Mouse (Mus musculus) C2C12 (cell line): Measurements from ENCODE around the gene Ankrd36.

Experiments used
- CEBPB ChIP-seq: IDR thresholded peaks from one replicate; pipeline ENCODE4 v1.6.1; 2011; ENCODE audit warnings: low read depth, mild to moderate bottlenecking, control low read depth, moderate library complexity
- CTCF ChIP-seq: IDR thresholded peaks from one replicate; pipeline ENCODE4 v1.5.1; 2011; ENCODE audit not compliant: control insufficient read depth, insufficient read depth, insufficient read length
- MAX ChIP-seq: IDR thresholded peaks from one replicate; pipeline ENCODE4 v1.6.1; 2011; ENCODE audit warnings: mild to moderate bottlenecking, control low read depth
- MYOD1 ChIP-seq: IDR thresholded peaks from one replicate; pipeline ENCODE4 v1.6.1; 2011; ENCODE audit warnings: low read depth; ENCODE audit not compliant: control insufficient read depth, insufficient read length
- MYOG ChIP-seq: IDR thresholded peaks from one replicate; pipeline ENCODE4 v1.6.1; 2011; ENCODE audit not compliant: control insufficient read depth, insufficient read length; ENCODE audit errors: extremely low read depth
- USF1 ChIP-seq: IDR thresholded peaks from one replicate; pipeline ENCODE4 v1.6.1; 2011; ENCODE audit warnings: low read depth, mild to moderate bottlenecking, control low read depth, moderate library complexity

GRCm38 (mm10) chr11:5522798-5523415 is 46.6 kb upstream of the Ankrd36 start:
- no peak for TF ChIP-seq CEBPB
- TF ChIP-seq CTCF: no peak
- TF ChIP-seq MYOD1: no peak
- no peak for TF ChIP-seq USF1
- no peak for TF ChIP-seq MYOG
- no peak for TF ChIP-seq MAX
